Mouse (Mus musculus) bone marrow macrophage, adult 2 months (primary cell): ENCODE measurements around the gene Commd1.

ENCODE experiments used
- CTCF ChIP-seq: IDR thresholded peaks from 2 replicates; pipeline ENCODE4 v1.5.1; 2012; ENCODE audit warnings: low read depth, mild to moderate bottlenecking, low read length, moderate library complexity
- POLR2A ChIP-seq: IDR thresholded peaks from 2 replicates; pipeline ENCODE4 v1.6.1; 2012; ENCODE audit warnings: mild to moderate bottlenecking, low read depth, low read length, borderline replicate concordance

DNA sequence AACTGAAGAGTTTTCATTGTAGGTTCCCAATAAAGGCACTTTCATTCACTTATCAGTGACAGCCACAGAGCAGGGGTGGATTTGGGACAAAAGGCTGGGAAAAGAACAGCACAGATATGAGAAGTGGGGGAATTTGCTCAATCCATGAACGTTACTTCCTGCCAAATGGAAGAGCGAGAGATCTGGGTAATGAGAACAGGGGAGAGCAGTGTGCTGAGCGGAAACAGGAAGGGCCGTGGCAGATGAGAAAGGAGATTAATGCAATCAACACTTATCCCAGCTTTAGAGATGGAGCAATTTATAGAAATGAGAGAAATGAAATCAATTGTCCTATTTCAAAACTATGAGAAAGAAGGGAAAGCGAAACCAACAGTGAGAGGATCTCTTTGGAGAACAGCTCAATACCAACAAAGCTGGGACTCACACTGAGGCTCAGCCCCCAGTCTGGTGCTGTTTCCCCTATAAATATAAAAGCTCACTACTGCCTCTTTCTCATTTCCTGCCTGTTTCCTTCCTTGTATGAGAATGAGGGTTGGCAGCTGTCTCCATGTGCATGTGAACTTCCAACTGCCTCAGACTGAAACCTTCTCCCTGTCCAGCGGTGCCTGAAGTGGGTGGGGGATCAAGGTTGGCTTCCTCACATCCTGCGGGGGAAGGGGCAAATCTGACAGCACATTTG is 110.4 kb downstream of the Commd1 start:
- TF ChIP-seq CTCF (no peak), POLR2A (no peak)
